Mouse (Mus musculus) macrophage (primary cell): ENCODE data around the gene Dnah7c. TPM values are rescaled to one million over a fixed set of nuclear protein-coding genes. Genes with fewer than 3 reads are reported as not detected.
"Not testable (repeated sequence)": the region's sequence is repeated elsewhere in the genome, so short reads cannot be mapped to it uniquely, and the experiment has no call there.

Source experiments
- H3K27ac ChIP-seq: fragments of 350-480 bp; formaldehyde crosslinking; 2 replicates; pipeline ENCODE4 v1.9.0; 2021
- H3K36me3 ChIP-seq: fragments of 350-480 bp; formaldehyde crosslinking; 2 replicates; pipeline ENCODE4 v1.9.0; 2021; ENCODE audit errors: inconsistent target
- H3K4me3 ChIP-seq: fragments of 350-480 bp; formaldehyde crosslinking; 2 replicates; pipeline ENCODE4 v1.9.0; 2021; ENCODE audit errors: inconsistent target
- H3K79me2 ChIP-seq: fragments of 350-480 bp; formaldehyde crosslinking; 2 replicates; pipeline ENCODE4 v1.9.0; 2021; ENCODE audit errors: inconsistent target
- WGBS: methylation state at CpG from one replicate; pipeline ENCODE4 v1.1.7; 2026; ENCODE audit warnings: inconsistent platforms; ENCODE audit not compliant: missing documents; 5-methylcytosine and 5-hydroxymethylcytosine counted together
- polyA plus RNA-seq: library from polyadenylated mRNA; stranded (reverse); fragments of 250-400 nt; gene quantifications from 3 replicates; pipeline ENCODE4 v1.2.4, GENCODE M21; 2018; ENCODE audit warnings: inconsistent platforms

The Dnah7c gene
- polyA plus RNA-seq, 1 experiment from 2014 or later = not detected

- H3K36me3 ChIP-seq, H3K4me3 ChIP-seq, H3K27ac ChIP-seq, H3K79me2 ChIP-seq: not testable (repeated sequence)
- WGBS = 80% methylated on average over 1 of the region's 1 CpGs
These were observed 171.0 kb downstream of the Dnah7c start for GRCm38 (mm10) chr1:46596343-46596742.

GRCm38 (mm10) chr1:46620331-46620730 is 194.9 kb downstream of the Dnah7c start:
- 100% methylated on average over 1 of the region's 1 CpGs for WGBS

DNA sequence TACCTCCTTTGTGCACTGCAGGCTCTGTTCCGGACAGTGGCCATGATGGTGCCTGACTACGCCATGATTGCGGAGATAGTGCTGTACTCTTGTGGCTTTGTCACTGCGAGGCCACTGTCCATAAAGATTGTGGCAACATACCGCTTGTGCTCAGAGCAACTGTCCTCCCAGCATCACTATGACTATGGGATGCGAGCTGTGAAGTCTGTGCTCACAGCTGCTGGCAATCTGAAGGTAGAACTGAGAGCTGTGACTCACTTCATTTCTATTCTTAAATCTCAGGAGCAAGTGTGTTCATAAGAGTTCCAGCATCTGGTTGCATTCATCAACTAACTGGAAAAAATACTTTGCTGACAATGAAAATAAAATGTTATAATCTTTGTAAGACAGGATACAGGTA is 200.5 kb downstream of the Dnah7c start:
- H3K79me2 ChIP-seq, H3K4me3 ChIP-seq, H3K36me3 ChIP-seq, H3K27ac ChIP-seq: not testable (repeated sequence)
- 92% methylated on average over 5 of the region's 6 CpGs for WGBS

More at GRCm38 (mm10) chr1:46620331-46620730, 194.9 kb downstream of the Dnah7c start:
- Histone ChIP-seq H3K27ac (no peak overlapping the region), H3K36me3 (no peaks in the 10 kb centered on the region), H3K4me3 (no peak overlapping the region), H3K79me2 (no peaks in the 10 kb centered on the region)

GRCm38 (mm10) chr1:46649821-46650220 is 224.4 kb downstream of the Dnah7c start:
- WGBS = 86% methylated on average over 4 of the region's 4 CpGs
- not testable (repeated sequence) for H3K27ac ChIP-seq

DNA sequence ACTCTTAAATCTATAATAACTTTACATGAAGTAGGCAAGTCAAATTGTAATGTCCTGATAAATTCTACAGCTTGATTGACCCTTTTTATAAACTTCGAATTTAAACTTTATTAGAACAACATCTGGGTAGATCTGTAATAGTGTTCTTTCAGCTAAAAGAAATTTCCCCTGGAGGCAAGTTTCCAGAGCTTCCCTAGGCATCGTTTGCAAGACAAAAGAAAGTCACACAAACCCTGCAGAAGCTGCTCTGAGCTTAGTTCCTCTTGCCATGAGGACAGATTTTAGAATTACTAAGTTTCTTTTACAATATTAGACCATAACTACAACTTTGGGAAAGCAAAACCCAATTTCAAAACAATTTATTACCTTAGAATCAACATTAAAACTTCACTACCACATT is 227.3 kb downstream of the Dnah7c start:
- H3K36me3 ChIP-seq, H3K27ac ChIP-seq, H3K79me2 ChIP-seq, H3K4me3 ChIP-seq: not testable (repeated sequence)
- WGBS = 67% methylated on average over 2 of the region's 2 CpGs

More at GRCm38 (mm10) chr1:46649821-46650220, 224.4 kb downstream of the Dnah7c start:
- H3K79me2 ChIP-seq, H3K4me3 ChIP-seq, H3K36me3 ChIP-seq: not testable (repeated sequence)

DNA sequence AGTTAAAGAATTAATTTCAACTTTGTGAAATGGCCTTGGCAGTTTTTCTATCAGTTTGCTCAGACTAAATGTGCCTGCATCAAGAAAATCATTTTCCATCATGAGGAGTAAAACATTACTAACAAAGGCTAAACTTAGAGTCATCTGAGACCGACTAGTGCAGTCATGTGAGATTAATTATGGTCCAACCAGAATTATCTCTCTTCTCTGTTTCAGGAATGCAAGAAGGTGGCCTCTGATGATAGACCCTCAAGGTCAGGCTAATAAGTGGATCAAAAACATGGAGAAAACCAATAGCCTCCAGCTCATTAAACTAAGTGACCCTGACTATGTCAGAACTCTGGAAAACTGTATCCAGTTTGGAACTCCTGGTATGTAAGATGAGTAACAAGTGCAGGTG is 299.4 kb downstream of the Dnah7c start:
- H3K36me3 ChIP-seq, H3K27ac ChIP-seq, H3K79me2 ChIP-seq, H3K4me3 ChIP-seq: not testable (repeated sequence)
- 92% methylated on average over 1 of the region's 1 CpGs for WGBS

- no peaks in the 10 kb centered on the region for H3K36me3 ChIP-seq
- H3K4me3 ChIP-seq = no peak overlapping the region
- H3K79me2 ChIP-seq = no peaks in the 10 kb centered on the region
- WGBS = 83% methylated on average over 1 of the region's 1 CpGs
- H3K27ac ChIP-seq = no peak overlapping the region
These were observed 299.9 kb downstream of the Dnah7c start for GRCm38 (mm10) chr1:46725266-46725665.

GRCm38 (mm10) chr1:46725719-46726118 is 300.3 kb downstream of the Dnah7c start:
- 86% methylated on average over 2 of the region's 2 CpGs for WGBS
- not testable (repeated sequence) for H3K27ac ChIP-seq, H3K79me2 ChIP-seq, H3K4me3 ChIP-seq, H3K36me3 ChIP-seq

DNA sequence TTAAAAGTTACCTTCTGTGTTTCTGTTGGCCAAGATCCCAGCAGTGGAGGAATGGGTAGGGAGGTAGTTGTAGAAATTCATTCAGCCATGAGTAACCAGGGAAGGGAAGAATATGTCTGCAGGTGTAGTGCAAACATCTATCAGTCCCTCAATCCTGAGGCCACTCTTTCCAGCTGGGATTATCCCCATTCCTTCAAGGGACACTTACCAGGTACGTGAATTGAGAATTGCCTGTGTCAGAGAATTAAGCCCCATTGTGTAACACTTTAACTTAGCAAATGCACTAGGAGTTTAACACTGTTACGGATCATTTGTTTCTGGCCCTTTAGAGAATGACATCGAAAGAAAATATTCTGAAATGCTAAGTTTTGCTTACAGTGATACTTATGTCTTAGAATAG is 304.3 kb downstream of the Dnah7c start:
- not testable (repeated sequence) for H3K4me3 ChIP-seq, H3K27ac ChIP-seq, H3K36me3 ChIP-seq, H3K79me2 ChIP-seq
- 90% methylated on average over 3 of the region's 3 CpGs for WGBS

DNA sequence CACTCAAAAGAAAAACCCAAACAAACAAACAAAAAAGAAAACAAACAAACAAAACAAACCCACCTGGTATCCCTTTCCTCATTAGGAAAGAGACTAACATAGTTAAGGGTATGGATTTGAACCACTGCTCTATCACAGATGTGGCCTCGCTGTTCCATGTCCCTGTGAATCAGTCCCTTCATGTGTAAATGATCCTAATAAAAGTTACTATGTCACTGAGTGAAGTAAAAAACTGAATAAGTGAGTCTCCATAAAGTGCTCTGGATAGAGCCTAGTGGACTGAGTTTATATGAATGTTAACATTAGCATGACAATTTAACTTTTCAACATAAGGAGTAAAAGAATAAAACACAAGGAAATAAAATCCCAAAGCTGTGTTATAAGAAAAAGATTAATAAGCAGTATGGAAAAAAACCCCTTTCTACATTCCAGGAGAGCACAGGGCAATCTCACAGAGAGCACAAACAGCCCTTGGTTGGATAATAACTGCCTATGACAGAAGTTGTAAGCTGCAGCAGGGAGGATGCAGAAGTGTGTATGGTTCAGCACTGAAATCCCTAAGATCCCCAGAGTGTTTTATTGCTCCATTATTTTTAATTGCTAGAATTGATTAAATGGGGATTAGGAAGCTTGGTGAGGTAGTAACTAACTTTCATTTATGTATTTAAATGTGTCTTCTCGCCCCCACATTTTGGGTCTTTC is 308.2 kb downstream of the Dnah7c start:
- not testable (repeated sequence) for H3K27ac ChIP-seq, H3K4me3 ChIP-seq, H3K79me2 ChIP-seq, H3K36me3 ChIP-seq
- WGBS = 88% methylated on average over 1 of the region's 2 CpGs

DNA sequence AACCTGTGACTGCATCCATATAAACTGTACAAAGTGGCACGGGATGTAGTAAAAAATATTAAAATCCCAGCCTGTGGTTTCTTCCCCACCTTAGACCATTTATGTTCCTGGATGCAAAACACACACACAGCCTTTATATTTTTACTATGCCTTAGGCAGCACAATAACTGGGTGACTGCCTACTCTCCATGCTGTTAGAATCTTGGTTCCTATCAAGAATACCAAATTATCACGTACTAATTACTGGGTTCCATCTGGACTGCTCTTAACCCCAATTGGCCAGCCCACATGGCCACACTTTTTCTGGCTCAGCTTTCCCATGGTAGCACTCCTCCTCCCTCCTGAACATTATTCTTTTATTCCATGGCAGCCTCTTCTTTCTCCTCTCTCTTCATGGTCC is 309.1 kb downstream of the Dnah7c start:
- not testable (repeated sequence) for H3K4me3 ChIP-seq, H3K27ac ChIP-seq
- 100% methylated on average over 1 of the region's 2 CpGs for WGBS

GRCm38 (mm10) chr1:46764600-46764999 is 339.2 kb downstream of the Dnah7c start:
- H3K4me3 ChIP-seq, H3K79me2 ChIP-seq, H3K27ac ChIP-seq, H3K36me3 ChIP-seq: not testable (repeated sequence)
- WGBS = no CpG with 5 or more reads among the region's 3 CpGs

More for the DNA sequence above, 309.1 kb downstream of the Dnah7c start:
- H3K79me2 ChIP-seq, H3K36me3 ChIP-seq: not testable (repeated sequence)

GRCm38 (mm10) chr1:46769318-46769717 is 343.9 kb downstream of the Dnah7c start:
- H3K36me3 ChIP-seq, H3K4me3 ChIP-seq, H3K79me2 ChIP-seq, H3K27ac ChIP-seq: not testable (repeated sequence)

DNA sequence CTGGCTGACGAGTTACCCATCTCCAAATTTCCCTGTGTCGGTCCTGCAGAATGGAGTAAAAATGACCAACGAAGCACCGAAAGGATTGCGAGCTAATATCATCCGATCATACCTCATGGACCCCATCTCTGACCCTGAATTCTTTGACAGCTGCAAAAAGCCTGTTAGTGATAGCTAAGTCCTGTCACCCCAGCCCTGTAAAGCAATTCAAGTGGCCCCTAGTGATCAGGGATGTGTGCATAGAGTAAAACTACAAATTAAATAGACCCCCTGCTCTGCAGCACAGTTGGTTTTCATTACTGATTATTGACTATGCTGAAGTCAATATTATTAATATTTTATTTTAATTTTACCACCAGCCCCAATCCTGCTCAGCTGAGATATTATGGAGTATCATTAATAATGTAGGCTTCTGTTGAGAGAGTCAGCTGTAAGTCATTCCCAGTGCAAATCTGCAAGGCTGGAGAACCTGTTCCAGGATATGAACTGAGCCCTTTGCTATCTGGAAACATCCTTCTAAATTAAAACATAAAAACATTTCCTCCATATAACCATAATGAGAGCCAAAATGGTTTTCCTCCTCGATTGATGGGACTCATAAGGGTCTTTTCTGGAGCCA is 344.8 kb downstream of the Dnah7c start:
- WGBS = 98% methylated on average over 7 of the region's 7 CpGs
- H3K36me3 ChIP-seq, H3K27ac ChIP-seq, H3K79me2 ChIP-seq, H3K4me3 ChIP-seq: not testable (repeated sequence)

GRCm38 (mm10) chr1:46782227-46782626 is 356.8 kb downstream of the Dnah7c start:
- H3K79me2 ChIP-seq, H3K36me3 ChIP-seq, H3K27ac ChIP-seq, H3K4me3 ChIP-seq: not testable (repeated sequence)
- WGBS = 78% methylated on average over 4 of the region's 4 CpGs

DNA sequence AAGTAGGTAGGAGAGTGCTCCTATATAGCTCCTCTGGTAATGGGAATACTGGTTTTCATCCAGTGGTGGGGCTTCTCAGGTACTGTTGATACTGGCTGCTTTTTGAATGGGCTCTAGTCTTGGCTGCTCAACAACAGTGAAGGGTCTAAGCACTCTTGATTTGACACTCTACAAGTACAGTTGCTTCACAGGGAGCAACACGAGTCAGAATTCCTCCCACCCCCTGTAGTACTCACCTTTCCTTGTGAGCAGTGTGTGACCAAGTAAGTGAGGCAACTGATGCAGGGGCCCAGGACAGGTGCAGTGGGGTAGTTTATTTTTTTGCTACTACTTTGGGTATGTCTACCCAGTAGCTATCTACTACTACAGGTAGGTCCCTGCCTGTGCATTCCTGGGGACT is 379.7 kb downstream of the Dnah7c start:
- WGBS = 69% methylated on average over 1 of the region's 1 CpGs
- H3K4me3 ChIP-seq = no peak overlapping the region

More for the DNA sequence above, 379.7 kb downstream of the Dnah7c start:
- no peaks in the 10 kb centered on the region for H3K36me3 ChIP-seq
- H3K79me2 ChIP-seq = no peaks in the 10 kb centered on the region
- no peak overlapping the region for H3K27ac ChIP-seq
